Mouse (Mus musculus) embryonic facial prominence, embryonic 12.5 days (tissue): ENCODE results near the gene Rab11b. TPM values are rescaled to one million over a fixed set of nuclear protein-coding genes. Genes with fewer than 3 reads are reported as not detected.

ENCODE experiments used
- ATAC-seq: fragments of 200-750 bp; cut with Nextera tagmentation; 2 replicates; pipeline ENCODE4 v1.8.0; 2017; ENCODE audit not compliant: insufficient number of reproducible peaks, insufficient read depth, low FRiP score, low TSS enrichment
- H3K27ac ChIP-seq: fragments of 300-500 bp; sonication (generic); 2 replicates; pipeline ENCODE4 v1.5.1; 2016; ENCODE audit warnings: mild to moderate bottlenecking
- H3K27me3 ChIP-seq: fragments of 300-500 bp; sonication (generic); 2 replicates; pipeline ENCODE4 v1.6.1; 2016; ENCODE audit warnings: mild to moderate bottlenecking, moderate library complexity
- H3K36me3 ChIP-seq: fragments of 300-500 bp; sonication (generic); 2 replicates; pipeline ENCODE4 v1.6.1; 2016; ENCODE audit warnings: mild to moderate bottlenecking
- H3K4me1 ChIP-seq: fragments of 300-500 bp; sonication (generic); 2 replicates; pipeline ENCODE4 v1.6.1; 2016
- H3K4me2 ChIP-seq: fragments of 300-500 bp; sonication (generic); replicated peaks from 2 replicates; pipeline ENCODE4 v1.6.1; 2016; ENCODE audit warnings: mild to moderate bottlenecking, moderate library complexity
- H3K4me3 ChIP-seq: fragments of 300-500 bp; sonication (generic); 2 replicates; pipeline ENCODE4 v1.5.1; 2016; ENCODE audit warnings: mild to moderate bottlenecking
- H3K9ac ChIP-seq: fragments of 300-500 bp; sonication (generic); 2 replicates; pipeline ENCODE4 v1.6.1; 2016; ENCODE audit warnings: mild to moderate bottlenecking, moderate library complexity
- H3K9me3 ChIP-seq: fragments of 300-500 bp; sonication (generic); 2 replicates; pipeline ENCODE4 v1.6.1; 2016; ENCODE audit warnings: mild to moderate bottlenecking, moderate library complexity
- WGBS: fragments of 180-500 bp; shearing (Covaris S2); methylation state at CpG from one replicate; pipeline ENCODE4 v1.1.7; 2016; 5-methylcytosine and 5-hydroxymethylcytosine counted together
- polyA plus RNA-seq: library from polyadenylated mRNA; unstranded; fragments of >200 nt; fragmentation: Nextera tagmentation; extraction: Ambion mirVana; gene quantifications from 2 replicates; pipeline ENCODE4 v1.2.1, GENCODE M21; 2016

Gene Rab11b
- polyA plus RNA-seq, 1 experiment from 2014 or later, result 367 TPM

- H3K9ac ChIP-seq, result no peak overlapping the region
- H3K9me3 ChIP-seq, result no peaks in the 10 kb centered on the region
- no peak overlapping the region for H3K4me2 ChIP-seq
- WGBS, result 65% methylated on average over 3 of the region's 3 CpGs
- peaks cover 17% of the 10 kb centered on the region for H3K36me3 ChIP-seq
- no peak for ATAC-seq
- no peaks in the 10 kb centered on the region for H3K27me3 ChIP-seq
- no peaks in the 10 kb centered on the region for H3K4me1 ChIP-seq
- H3K27ac ChIP-seq, result no peak overlapping the region
- H3K4me3 ChIP-seq, result no peak overlapping the region
Observed at GRCm38 (mm10) chr17:33709834-33710233, 50.5 kb downstream of the Rab11b start.

- Histone ChIP-seq H3K27me3 (no peaks in the 10 kb centered on the region), H3K9ac (no peak overlapping the region), H3K36me3 (peaks cover 25% of the 10 kb centered on the region; the same call in 1 of the 2 replicates), H3K27ac (no peak overlapping the region), H3K4me2 (no peak overlapping the region), H3K4me3 (no peak overlapping the region), H3K9me3 (no peaks in the 10 kb centered on the region), H3K4me1 (no peaks in the 10 kb centered on the region)
- WGBS, result 91% methylated on average over 9 of the region's 9 CpGs
- ATAC-seq, result no peak
Observed at GRCm38 (mm10) chr17:33703091-33703490, 57.2 kb downstream of the Rab11b start.

DNA sequence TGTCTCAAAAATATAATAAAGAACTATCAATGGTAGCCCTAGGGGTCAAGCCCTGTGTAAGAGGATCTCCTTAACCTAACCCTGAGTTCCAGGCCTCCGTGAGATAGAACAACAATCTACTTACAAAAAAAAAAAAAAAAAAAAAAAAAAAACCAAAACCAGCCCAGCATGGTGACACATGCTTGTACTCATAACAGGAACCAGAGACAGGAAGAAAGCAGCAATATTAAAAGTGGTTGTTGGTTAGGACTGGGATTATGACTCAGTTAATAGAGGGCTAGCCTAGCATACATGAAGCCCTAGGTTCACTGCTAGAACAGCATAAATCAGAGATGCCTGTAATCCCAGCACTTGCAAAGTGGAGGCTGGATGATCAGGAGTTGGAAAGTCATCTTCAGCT, 58.2 kb downstream of the Rab11b start:
- H3K4me2 ChIP-seq, result no peak overlapping the region
- H3K27ac ChIP-seq, result no peak overlapping the region
- peaks cover 32% of the 10 kb centered on the region; the same call in 1 of the 2 replicates for H3K36me3 ChIP-seq
- H3K27me3 ChIP-seq, result no peaks in the 10 kb centered on the region
- H3K4me1 ChIP-seq, result no peaks in the 10 kb centered on the region
- WGBS, result 52% methylated on average over 1 of the region's 1 CpGs
- no peak for ATAC-seq
- H3K9ac ChIP-seq, result no peak overlapping the region
- H3K9me3 ChIP-seq, result no peaks in the 10 kb centered on the region
- no peak overlapping the region for H3K4me3 ChIP-seq

DNA sequence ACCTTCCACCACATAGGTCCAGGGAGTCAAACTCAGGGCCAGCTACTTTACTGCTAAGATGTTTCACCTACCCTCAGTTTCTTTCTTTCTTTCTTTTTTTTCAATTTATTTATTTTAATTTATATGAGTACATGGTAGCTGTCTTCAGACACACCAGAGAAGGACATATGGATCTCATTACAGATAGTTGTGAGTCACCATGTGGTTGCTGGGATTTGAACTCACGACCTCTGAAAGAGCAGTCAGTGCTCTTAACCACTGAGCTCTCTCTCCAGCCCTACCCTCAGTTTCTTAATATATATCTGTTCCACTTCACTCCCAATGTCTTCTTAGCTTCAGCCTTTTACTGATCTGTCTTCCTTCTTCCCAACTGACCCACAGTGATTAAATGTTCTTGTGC, 64.9 kb downstream of the Rab11b start:
- Histone ChIP-seq H3K4me1 (no peaks in the 10 kb centered on the region), H3K4me2 (no peak overlapping the region), H3K9ac (no peak overlapping the region), H3K27ac (no peak overlapping the region), H3K4me3 (no peak overlapping the region), H3K36me3 (peaks cover 40% of the 10 kb centered on the region), H3K27me3 (no peaks in the 10 kb centered on the region), H3K9me3 (no peaks in the 10 kb centered on the region)
- ATAC-seq, result no peak
- 66% methylated on average over 1 of the region's 1 CpGs for WGBS

Other genes with a start within 250 kb of the Rab11b start
- gene Adamts10, start 236.3 kb downstream of the Rab11b start, polyA plus RNA-seq, result 93.7 and 112 TPM in 2 replicates
- 3.5 and 3.6 TPM in 2 replicates for gene Myo1f, start 204.8 kb downstream of the Rab11b start, polyA plus RNA-seq
- gene Zfp414, start 131.4 kb downstream of the Rab11b start, polyA plus RNA-seq, result 40.0 and 40.4 TPM in 2 replicates
- 0.50 and 1.1 TPM in 2 replicates for gene Pram1, start 122.5 kb downstream of the Rab11b start, polyA plus RNA-seq
- gene Hnrnpm, start 73.7 kb downstream of the Rab11b start, polyA plus RNA-seq, result 428 and 475 TPM in 2 replicates
- gene March2, start 41.9 kb downstream of the Rab11b start, polyA plus RNA-seq, result 44.7 and 47.1 TPM in 2 replicates
- 44.2 and 45.6 TPM in 2 replicates for gene Angptl4, start 21.3 kb upstream of the Rab11b start, polyA plus RNA-seq
- gene Kank3, start 50.0 kb upstream of the Rab11b start, polyA plus RNA-seq, result 32.4 and 35.4 TPM in 2 replicates
- gene Rps28, start 64.0 kb upstream of the Rab11b start, polyA plus RNA-seq, result 875 and 894 TPM in 2 replicates
- gene Ndufa7, start 64.0 kb upstream of the Rab11b start, polyA plus RNA-seq, result 421 and 479 TPM in 2 replicates
- gene Cd320, start 82.6 kb upstream of the Rab11b start, polyA plus RNA-seq, result 70.4 and 74.3 TPM in 2 replicates
- gene Gm7029, start 113.3 kb upstream of the Rab11b start, polyA plus RNA-seq, result not detected in 2 replicates
- gene Kifc1, start 130.1 kb upstream of the Rab11b start, polyA plus RNA-seq, result 4.9 and 6.4 TPM in 2 replicates
- 0.35 and 0.38 TPM in 2 replicates for gene Platr17, start 144.6 kb upstream of the Rab11b start, polyA plus RNA-seq
- gene Daxx, start 148.9 kb upstream of the Rab11b start, polyA plus RNA-seq, result 70.1 and 72.8 TPM in 2 replicates
- 20.0 and 25.0 TPM in 2 replicates for gene Tapbp, start 155.4 kb upstream of the Rab11b start, polyA plus RNA-seq
- 21.6 and 21.9 TPM in 2 replicates for gene Zbtb22, start 155.4 kb upstream of the Rab11b start, polyA plus RNA-seq
- 60.9 and 64.8 TPM in 2 replicates for gene Rgl2, start 169.0 kb upstream of the Rab11b start, polyA plus RNA-seq
- 184 and 192 TPM in 2 replicates for gene Pfdn6, start 179.8 kb upstream of the Rab11b start, polyA plus RNA-seq
- 44.9 and 49.6 TPM in 2 replicates for gene Wdr46, start 180.1 kb upstream of the Rab11b start, polyA plus RNA-seq
- gene B3galt4, start 191.0 kb upstream of the Rab11b start, polyA plus RNA-seq, result 5.5 and 6.3 TPM in 2 replicates
- gene Vps52, start 195.3 kb upstream of the Rab11b start, polyA plus RNA-seq, result 55.2 and 55.9 TPM in 2 replicates
- 1,303 and 1,336 TPM in 2 replicates for gene Rps18, start 195.5 kb upstream of the Rab11b start, polyA plus RNA-seq
- gene H2-K1, start 239.8 kb upstream of the Rab11b start, polyA plus RNA-seq, result 7.2 and 8.0 TPM in 2 replicates